Mouse (Mus musculus) adrenal gland, adult (tissue): ENCODE measurements around the gene Bloc1s4.

ENCODE experiments used
- DNase-seq, 2 experiments: peaks; one replicate each; pipeline ENCODE4 v3.0.0; 2022 to 2023; ENCODE audit warnings: low spot score in 1 of 2; ENCODE audit not compliant: inconsistent age in 2 of 2

Gene Bloc1s4

DNA sequence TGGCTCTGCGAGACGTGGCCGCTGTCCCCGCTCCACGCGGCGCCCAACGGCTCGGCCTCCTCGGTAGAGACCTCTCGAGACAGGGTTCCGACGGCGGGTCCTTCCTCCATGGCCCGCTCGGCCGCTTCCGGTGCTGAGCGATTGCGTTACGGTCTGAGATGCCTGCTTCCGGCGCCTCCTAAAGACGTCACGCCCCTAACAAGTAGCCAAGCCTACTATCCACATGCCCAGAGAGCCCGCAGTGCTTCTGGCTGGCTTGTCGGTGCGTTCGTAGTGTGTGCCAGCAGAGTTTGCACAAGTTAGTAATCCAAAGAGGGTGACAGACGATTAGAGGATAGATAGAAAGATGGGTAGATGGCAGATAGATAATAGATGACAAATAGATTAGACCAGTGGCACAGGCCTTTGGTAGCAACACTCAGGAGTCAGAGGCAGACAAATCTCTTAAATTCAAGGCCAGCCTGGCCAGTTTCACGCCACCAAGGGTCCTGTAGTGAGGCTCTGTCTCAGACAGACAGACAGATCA is at the start of gene Bloc1s4:
Gene Bloc1s4, minus strand, starts transcription at position 115 of the 526 bp plus-strand sequence.
- peak; percentile 92 to 98 for DNase-seq

DNA sequence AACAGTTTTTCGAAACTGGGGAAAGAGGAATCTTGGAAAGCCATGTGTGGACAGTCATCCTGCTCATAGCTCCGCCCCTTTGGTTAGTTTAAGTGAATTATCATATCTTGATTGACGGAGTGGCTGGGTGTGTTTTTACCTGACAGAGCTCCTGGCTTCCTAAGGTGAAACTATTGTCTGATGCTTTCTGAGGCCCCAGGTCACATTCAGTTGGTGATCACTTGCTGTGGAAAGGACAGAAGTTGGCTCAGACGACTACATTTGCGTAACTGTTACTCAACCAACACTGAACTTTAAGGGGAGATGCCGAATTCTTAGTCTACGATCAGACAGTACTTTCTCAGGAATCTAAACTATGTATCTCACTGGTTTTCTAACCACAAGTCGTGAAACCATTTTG is 48.8 kb upstream of the Bloc1s4 start:
- DNase-seq, result peak in 1 of 2 experiments; percentile 62

DNA sequence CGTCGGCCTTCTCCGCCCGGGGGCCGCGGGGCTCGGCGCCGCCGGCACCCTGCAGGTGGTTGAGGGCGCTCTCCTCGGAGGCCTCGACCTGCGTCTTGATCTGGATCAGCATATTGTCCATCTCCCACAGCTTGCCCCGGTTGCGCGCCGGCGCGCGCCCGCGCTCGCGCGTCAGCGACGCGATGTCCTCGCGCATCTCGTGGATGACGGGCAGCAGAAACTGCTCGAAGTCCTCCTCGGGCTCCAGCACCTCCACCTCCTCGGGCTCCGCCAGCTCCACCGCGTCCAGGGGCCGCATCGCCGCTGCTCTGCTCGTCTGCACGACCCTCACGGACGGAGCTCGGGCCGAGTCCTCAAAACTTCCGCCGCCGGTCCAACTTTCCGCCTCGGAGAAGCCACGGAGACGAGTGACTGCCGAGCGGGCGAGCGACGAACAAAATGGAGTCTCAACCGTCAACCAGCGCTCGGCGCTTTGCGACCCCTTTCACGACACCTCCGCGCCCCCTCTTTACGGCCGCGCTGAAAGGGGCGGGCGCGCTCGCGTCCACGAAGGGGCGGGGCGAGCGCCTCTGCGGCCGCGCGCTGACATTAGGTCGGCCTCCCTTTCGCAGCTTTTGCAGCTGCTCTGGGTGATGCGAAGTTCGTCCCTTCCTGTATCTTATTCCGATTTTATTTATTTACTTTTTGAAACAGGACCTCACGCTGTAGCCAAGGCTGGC is 48.0 kb upstream of the Bloc1s4 start, which contains the start of gene Mrfap1:
Gene Mrfap1, minus strand, starts transcription at position 477 of the 719 bp plus-strand sequence.
- DNase-seq, result peak; percentile 96 to 98

- peak; percentile 83 to 93 for DNase-seq
Measured at GRCm38 (mm10) chr5:36795647-36796295, 47.3 kb upstream of the Bloc1s4 start.

DNA sequence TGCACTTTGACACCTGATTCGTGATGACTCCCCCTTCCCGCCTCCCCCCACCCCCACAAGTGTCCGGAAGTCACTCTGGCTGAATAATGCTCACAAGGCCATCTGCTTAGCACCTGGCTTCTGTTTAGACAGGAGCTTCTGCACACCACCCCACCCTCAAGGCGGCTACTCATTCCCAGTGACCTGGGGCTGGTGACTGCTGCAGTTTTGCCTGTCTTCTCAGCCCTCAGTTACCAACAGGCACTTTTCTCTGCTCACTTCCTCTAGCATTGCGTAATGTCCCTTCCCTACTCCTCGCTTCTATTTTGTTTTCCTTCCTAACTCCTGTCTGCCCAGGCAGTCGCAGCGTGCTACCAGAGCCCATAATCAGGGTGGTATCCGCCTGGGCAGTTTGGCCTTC is 43.4 kb upstream of the Bloc1s4 start:
- no peak for DNase-seq

GRCm38 (mm10) chr5:36786052-36786451 is 37.6 kb upstream of the Bloc1s4 start:
- DNase-seq, result no peak

DNA sequence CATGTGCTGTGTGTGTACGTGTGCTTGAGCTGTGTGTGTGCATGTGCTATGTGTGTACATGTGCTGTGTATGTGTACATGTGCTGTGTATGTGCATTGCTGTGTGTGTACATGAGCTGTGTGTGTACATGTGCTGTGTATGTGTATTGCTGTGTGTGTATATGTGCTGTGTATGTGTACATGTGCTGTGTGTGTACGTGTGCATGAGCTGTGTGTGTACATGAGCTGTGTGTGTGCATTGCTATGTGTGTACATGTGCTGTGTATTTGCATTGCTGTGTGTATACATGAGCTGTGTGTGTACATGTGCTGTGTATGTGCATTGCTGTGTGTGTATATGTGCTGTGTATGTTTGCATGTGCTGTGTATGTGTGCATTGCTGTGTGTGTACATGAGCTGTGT is 31.1 kb upstream of the Bloc1s4 start:
- no peak for DNase-seq

GRCm38 (mm10) chr5:36778901-36779300 is 30.5 kb upstream of the Bloc1s4 start:
- peak in 1 of 2 experiments; percentile 25 for DNase-seq

- no peak for DNase-seq
Measured at GRCm38 (mm10) chr5:36777186-36777585, 28.7 kb upstream of the Bloc1s4 start.

DNA sequence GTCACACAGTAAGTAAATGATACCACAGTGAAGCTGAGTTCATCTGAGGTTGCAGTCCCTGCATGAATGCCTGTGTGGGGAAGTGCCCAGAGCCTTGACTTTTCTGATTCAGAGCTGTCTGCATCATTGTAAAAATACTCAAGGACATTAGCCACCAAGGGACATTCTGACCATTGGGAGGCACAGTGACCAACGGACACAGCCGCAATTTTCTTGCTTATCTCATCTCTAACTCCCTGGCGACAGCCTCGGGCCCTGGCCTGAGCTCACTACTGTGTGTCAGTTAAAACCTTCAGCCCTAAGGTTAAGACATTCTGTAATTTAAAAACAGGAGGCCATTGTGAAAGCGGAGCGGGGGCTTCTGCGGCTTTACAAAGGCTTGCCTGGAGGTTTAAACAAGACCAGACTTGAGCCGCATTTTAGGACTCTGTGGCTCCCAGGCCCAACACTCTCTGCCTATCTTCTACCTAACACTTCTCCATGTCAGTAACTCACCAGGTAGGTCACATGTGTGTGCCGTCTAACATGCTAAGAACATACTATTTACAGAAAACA is 27.6 kb upstream of the Bloc1s4 start:
- peak; percentile 90 to 94 for DNase-seq

- DNase-seq, result peak in 1 of 2 experiments; percentile 64
Measured at GRCm38 (mm10) chr5:36775317-36775716, 26.9 kb upstream of the Bloc1s4 start.

GRCm38 (mm10) chr5:36772586-36772985 is 24.1 kb upstream of the Bloc1s4 start:
- no peak for DNase-seq

DNA sequence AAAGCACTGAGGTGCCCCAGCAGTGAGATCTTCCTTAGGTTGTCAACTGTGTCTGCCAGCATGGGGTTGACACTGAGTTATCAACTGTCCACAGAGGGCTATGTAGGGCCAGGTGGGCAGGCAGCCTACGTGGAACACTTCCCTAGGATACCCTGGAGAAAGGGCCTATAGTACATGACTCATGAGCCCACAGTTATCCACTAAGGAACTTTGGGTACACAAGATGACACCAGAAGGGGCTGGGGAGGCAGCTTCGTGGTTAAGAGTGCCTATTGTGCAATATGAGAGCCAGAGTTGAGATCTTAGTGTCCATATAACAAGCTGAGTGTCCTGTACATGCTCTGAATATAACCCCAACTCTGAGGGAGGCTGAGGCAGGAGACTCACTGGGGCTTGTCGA is 21.2 kb upstream of the Bloc1s4 start:
- no peak for DNase-seq

- DNase-seq, result peak in 1 of 2 experiments; percentile 65
Measured at GRCm38 (mm10) chr5:36766958-36767703, 18.7 kb upstream of the Bloc1s4 start.

GRCm38 (mm10) chr5:36759848-36760247 is 11.4 kb upstream of the Bloc1s4 start:
- no peak for DNase-seq

- peak in 1 of 2 experiments; percentile 61 for DNase-seq
Measured at GRCm38 (mm10) chr5:36757033-36757432, 8.6 kb upstream of the Bloc1s4 start.

- DNase-seq, result peak in 1 of 2 experiments; percentile 69
Measured at GRCm38 (mm10) chr5:36750119-36751078, 1.9 kb upstream of the Bloc1s4 start.

GRCm38 (mm10) chr5:36747794-36748535 is 485 bp downstream of the Bloc1s4 start:
- no peak for DNase-seq

DNA sequence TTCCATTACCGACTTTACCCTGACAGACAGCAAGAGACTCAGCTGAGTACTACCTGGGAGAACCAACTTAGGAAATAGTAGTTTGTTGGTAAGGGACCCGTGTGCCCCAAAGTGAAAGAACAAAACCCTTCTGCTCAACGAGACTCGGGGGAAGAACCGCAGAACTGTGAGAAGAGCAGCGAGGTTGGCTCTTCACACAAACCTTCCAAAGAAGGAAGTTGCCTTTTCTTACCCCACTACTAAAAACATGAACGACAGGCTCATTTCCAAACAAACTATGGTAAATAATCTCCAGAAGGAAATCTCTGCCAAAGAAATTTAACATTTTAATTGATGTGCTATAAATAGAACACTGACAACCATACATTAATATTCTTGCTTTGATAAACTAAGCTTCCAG is 1.4 kb downstream of the Bloc1s4 start:
- DNase-seq, result no peak
